Mouse (Mus musculus) layer of hippocampus, adult 8-10 months (tissue): ENCODE measurements around the gene Tnxb. TPM values are rescaled to one million over a fixed set of nuclear protein-coding genes. Genes with fewer than 3 reads are reported as not detected.
"Not testable (repeated sequence)": the region's sequence is repeated elsewhere in the genome, so short reads cannot be mapped to it uniquely, and the experiment has no call there.

Experiments used
- DNase-seq, 2 experiments: peaks; one replicate each; pipeline ENCODE4 v3.0.0; 2022; ENCODE audit warnings: low spot score in 2 of 2
- total RNA-seq, 4 experiments: library from RNA; stranded (reverse); gene quantifications; 2 replicates each; pipeline ENCODE4 v1.2.4; 2022

Gene Tnxb
- total RNA-seq, 4 experiments from 2014 or later = 10.6 to 13.3 (median 11.4) TPM

- DNase-seq = no peak
These were observed 13.4 kb downstream of the Tnxb start for GRCm38 (mm10) chr17:34683686-34684220.

DNA sequence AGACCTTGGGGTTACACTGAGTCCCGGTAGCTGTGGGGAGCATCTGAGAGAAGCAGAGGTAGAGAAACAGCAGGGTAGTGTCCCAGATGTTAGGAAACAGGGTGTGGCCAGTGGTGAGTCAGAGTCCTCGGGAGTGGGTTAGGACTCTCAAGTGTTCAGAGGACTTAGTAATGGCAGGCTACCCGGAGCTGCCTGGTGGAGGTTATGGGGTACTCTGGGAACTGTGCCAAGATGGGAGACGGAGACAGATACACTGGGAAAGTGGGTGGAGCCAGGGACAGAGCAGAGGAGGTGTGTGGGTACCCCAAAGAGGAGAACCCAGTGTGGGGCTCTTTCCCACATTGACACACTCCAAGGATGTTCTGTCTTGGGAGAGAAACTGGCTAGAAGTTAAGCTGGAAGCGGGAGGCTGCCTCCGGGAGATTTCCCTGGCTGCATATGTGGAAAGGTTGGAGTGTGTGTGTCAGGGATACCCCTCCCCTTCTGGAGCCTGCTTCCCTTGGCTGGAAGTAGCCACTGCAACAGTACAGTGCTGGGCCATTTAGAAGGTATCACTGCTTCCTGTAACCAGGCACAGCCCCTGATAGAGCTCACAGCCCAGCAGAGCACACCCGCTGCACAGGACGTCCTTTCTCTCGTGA, 14.0 kb downstream of the Tnxb start:
- DNase-seq = no peak

- no peak for DNase-seq
These were observed 15.1 kb downstream of the Tnxb start for GRCm38 (mm10) chr17:34685120-34686110.

GRCm38 (mm10) chr17:34688889-34689288, 18.6 kb downstream of the Tnxb start:
- no peak for DNase-seq

DNA sequence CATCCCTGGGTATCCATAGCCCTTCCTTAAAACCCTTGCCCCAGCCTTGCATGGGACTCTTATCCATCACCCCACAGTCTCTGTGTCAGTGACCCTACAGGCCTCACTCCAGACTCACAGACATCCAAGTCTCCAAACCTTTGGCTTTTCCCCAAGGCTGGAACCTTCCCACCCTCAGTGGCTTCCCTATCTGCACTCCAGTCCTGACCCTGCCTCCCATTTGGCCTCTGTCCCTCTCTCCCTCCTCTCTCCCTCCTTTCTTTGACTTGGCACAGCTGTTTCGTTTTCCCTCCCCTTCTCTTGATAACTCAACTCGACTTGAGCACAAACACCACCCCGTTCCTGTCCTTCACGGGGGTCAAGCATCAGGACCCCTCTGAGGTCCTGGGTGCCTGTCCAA, 20.1 kb downstream of the Tnxb start:
- no peak for DNase-seq

- DNase-seq = no peak
These were observed 22.6 kb downstream of the Tnxb start for GRCm38 (mm10) chr17:34692906-34693305.

DNA sequence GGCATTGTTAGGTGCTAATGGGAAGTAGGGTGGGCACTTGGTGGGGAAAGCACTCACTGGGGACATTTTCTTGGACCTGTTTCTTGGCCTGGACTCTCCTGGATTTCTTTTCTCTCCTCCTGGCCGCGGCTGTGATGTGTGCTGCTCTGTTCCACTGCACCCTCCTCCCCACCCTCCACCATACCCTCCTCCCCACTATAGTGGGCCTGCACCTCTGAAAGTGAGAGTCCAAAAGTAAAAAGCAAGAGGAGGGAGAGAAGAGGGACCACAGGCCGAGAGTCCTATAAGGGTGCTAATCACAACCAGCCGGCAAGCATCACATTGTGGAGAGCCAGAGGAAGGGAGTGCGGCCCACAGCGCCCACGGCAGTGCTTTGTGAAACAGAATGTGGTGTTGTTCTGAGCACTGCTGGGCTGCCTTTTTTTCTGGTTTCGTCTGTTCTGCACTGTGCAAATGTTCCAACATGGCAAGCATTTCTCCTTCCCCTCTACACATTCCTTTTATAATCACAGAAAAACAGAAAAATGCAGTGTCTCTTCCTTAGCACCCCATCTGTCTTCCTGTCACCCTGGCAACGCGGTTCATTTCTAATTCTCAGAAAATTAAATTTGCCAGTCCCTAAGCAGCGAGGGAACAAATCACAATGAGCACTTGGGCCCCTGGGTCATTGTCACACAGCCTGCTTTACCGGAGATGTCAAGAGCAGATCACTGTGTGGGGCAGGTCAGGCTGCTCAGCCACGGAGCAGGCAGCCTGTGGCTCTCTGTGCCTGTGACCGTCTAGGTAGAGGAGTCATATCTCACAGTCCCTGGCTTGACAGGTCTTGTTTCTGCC, 29.5 kb downstream of the Tnxb start:
- DNase-seq = peak; percentile 84

GRCm38 (mm10) chr17:34700671-34701071, 30.3 kb downstream of the Tnxb start:
- DNase-seq = peak in 1 of 2 experiments; percentile 41

DNA sequence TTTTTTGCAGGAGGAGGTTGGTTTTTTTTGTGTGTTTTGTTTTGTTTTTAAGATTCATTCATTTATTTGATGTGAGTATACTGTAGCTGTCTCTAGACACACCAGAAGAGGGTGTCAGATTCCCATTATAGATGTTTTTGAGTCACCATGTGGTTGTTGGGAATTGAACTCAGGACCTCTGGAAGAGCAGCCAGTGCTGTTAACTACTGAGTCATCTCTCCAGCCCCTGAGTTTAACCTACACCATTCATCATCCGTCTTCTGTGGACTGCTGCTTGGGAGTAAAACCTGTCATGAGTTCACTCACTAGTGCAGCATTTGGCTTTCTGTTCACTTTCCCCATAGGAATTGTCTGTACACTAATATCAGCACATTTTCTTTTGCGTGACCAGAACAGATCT, 36.1 kb downstream of the Tnxb start:
- not testable (repeated sequence) for DNase-seq

- DNase-seq = peak in 1 of 2 experiments; percentile 72
These were observed 42.6 kb downstream of the Tnxb start for GRCm38 (mm10) chr17:34712951-34713350.

DNA sequence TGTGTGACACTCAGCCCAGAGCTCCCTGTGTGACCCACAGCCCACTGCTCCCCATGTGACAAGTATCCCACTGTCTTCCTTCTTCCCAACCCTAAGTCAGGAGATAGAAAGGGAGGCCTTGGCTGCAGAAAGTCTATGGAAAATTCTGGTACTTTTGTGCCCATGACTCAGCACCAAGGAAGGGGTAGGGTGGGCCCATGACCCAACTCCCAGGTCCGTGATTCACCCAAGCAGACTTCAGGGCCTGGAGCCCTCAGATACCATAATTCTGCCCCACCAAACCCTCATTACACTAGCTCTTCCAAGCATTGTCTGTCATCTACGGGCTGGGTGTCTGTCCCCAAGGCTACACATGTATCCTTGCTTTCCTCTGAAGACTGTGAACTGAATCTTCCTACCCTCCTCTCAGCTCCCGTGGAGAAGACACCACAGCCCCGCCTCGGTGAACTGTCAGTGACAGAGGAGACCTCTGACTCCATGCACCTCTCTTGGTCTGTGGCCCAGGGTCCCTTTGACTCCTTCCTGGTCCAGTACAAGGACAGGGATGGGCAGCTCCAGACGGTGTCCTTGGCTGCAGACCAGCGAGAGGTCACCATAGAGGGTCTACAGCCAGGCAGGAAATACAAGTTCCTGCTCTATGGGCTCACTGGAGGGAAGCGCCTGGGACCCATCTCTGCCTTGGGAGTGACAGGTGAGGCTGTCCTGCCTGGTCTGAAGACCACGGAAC, 44.0 kb downstream of the Tnxb start:
- not testable (repeated sequence) for DNase-seq

- not testable (repeated sequence) for DNase-seq
These were observed 44.6 kb downstream of the Tnxb start for GRCm38 (mm10) chr17:34714908-34715445.

DNA sequence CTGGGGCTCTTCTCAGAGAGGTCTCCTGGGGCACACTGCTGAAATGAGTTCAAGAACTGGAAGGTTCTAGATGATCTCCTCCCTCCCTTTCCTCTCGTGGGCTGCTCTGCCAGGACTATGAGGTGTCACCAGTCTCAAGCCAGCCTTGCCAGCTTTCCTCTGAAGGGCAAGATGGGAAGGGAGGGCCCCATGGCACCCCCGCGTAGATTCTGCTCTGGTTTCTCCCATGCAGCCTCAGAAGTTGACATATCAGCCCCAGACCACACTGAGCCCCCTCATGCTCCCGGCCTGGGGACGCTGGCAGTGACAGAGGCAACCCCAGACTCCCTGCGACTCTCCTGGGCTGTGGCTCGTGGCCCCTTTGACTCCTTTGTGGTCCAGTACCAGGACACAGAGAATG, 45.1 kb downstream of the Tnxb start:
- not testable (repeated sequence) for DNase-seq

DNA sequence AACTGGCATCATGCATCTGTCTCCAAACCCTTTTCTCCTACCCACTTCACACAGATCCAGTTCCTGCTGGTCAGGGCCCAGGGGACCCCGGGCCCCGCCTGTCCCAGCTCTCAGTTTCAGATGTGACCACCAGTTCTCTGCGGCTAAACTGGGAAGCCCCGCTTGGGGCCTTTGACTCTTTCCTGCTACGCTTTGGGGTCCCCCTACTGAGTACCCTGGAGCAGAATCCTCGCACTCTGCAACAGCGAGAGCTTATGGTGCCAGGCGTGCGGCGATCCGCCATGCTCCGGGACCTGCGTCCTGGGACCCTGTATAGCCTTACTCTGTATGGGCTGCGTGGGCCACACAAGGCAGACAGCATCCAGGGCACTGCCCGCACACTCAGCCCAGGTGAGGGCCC, 45.9 kb downstream of the Tnxb start:
- DNase-seq = no peak

DNA sequence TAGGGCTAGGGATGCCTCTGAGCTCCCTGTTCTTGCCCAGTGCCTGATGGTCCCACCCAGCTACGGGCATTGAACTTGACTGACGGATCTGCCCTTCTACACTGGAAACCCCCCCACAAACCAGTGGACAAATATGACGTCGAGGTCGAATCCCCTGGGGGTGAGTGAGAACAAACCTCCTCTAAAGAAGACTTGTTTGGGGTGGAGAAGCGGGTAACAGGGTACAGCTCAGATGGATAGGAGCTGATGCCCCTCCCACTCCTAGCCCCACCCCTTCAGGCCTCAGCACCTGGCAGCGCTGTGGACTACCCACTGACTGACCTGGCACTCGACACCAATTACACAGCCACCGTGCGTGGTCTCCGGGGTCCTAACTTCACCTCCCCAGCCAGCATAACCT, 47.1 kb downstream of the Tnxb start:
- no peak for DNase-seq

GRCm38 (mm10) chr17:34719886-34720285, 49.6 kb downstream of the Tnxb start:
- DNase-seq = not testable (repeated sequence)

DNA sequence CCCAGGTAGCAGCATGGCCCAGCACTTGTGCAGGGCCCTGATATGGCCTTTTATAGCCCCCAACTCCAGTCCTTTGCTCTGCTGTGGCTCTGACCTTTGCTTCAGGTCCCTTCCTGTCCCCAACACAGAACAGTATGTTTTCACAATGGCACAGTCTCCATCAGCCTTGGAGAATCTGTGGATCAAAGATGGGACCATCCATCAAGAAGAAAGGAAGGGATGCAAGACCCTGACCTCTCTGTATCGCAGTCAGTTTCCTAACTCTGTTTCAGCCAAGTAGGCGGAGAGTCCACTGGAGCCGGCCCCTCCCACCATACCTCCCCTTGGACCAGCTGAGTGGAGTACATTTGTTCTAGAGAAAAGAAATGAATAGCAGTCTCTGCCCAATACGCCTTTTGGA, 51.9 kb downstream of the Tnxb start:
- DNase-seq = not testable (repeated sequence)

DNA sequence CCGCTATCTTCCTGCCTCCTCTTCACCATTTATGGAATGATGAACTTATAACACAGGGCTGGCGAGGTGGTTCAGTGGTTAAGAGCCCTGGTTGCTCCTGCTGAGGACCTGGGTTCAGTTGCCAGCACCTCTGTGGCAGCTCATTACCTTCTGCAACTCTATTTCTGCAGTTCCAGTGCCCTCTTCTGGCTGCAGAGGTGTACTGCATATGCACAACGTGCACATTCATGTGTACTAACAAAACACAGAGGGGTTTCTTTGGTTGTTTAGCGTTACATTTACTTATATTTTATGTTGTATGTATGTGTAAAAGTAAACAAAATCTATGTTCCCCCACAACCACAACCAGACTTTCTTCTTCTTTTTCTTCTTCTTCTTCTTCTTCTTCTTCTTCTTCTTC, 52.7 kb downstream of the Tnxb start:
- DNase-seq = no peak

DNA sequence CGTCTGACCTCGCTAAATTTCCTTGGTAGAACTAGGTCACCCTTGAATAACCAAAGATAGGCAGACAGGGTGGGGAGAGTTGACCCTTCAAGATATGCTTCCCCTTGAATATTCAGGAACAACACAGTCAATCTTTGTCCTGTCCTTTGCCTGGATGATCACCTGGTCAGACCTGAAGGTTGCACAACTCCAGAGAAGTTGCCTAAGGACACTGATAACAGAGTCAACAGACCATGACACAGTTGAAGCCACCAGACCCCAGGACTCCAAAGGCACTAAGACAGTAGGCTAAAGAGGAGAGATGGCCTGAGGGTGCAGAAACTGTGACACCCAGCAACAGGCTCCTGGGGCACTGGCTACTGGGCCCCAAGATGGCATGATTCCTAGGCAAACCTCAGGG, 57.6 kb downstream of the Tnxb start:
- no peak for DNase-seq

DNA sequence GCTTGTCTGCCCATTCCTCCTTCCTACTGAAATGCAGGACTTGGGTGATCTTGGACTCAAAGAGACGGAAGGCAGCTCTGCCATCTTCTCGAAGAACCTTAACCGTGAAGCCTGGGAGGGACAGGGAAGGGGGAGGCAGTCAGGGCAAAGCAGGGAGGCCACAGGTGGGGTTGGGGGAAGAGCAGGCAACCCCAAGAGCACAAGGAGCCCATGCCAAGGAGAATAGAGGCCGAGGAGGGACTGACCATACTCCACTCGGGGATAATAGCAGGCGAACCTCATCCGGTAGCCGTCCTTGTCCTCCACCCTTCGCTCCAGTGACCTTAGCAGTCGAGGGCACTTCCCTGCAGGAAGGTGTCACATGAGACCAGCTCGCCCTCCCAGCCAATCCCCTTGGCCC, 58.8 kb downstream of the Tnxb start:
- DNase-seq = not testable (repeated sequence)
